In the genomic region with DNA sequence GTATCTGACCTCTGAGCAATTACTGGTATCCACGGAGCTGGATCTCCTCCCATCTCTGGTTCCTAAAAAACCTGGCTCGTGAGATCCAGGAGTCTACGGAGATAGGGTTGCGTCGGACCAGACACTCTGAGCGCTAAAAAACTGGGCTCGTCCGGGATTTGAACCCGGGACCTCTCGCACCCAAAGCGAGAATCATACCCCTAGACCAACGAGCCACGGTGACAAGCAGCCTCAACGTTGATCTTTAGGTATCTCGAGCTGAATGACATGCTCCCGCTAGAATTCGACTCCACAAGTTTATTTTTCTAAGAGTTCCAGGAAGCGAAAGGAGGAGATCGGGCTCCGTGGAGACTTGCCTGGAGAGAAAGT, we compare ENCODE assay signal across 8 mouse cellular contexts. TPM values are rescaled to one million over a fixed set of nuclear protein-coding genes. Genes with fewer than 3 reads are reported as not detected.
DNase-seq lines count a peak whose midpoint lies in the region; ATAC-seq and TF ChIP-seq lines count a peak whose summit lies in the region.

No protein-coding gene starts in this region.

- H3K27ac ChIP-seq in gastrocnemius, adult 2 months, result peak overlapping the region; percentile 89
- H3K27ac ChIP-seq in limb, embryonic 10.5 days, result peak overlapping the region; percentile 85
- no peak overlapping the region for H3K27ac ChIP-seq in midbrain, embryonic 11.5 days (ENCODE audit: low read depth, low read length)

- TF ChIP-seq CTCF in gastrocnemius, adult 2 months (IDR thresholded peaks at IDR 0.05), result no peak

- ATAC-seq in midbrain, embryonic 11.5 days (ENCODE audit: low FRiP score), result peak; percentile 49

- H3K36me3 ChIP-seq in limb, embryonic 10.5 days, result no peaks in the 10 kb centered on the region
- H3K36me3 ChIP-seq in midbrain, embryonic 11.5 days (ENCODE audit: control insufficient read depth, insufficient read depth, low read length), result no peaks in the 10 kb centered on the region

- no peaks in the 10 kb centered on the region for H3K9me3 ChIP-seq in limb, embryonic 10.5 days (replicated peaks)
- H3K9me3 ChIP-seq in midbrain, embryonic 11.5 days (ENCODE audit: control insufficient read depth, low read length), result no peaks in the 10 kb centered on the region

- H3K9ac ChIP-seq in midbrain, embryonic 11.5 days (ENCODE audit: low read length), result peak overlapping the region; percentile 58

- peaks cover 38% of the 10 kb centered on the region for H3K4me1 ChIP-seq in limb, embryonic 10.5 days
- peaks cover 6% of the 10 kb centered on the region for H3K4me1 ChIP-seq in midbrain, embryonic 11.5 days (ENCODE audit: control insufficient read depth, insufficient read depth, low read length)

- H3K4me2 ChIP-seq in midbrain, embryonic 11.5 days, result peak overlapping the region; percentile 36

- peak; percentile 85 for DNase-seq in kidney, adult 18-20 months
- no peak for DNase-seq in kidney, adult 11 months
- DNase-seq in cerebellum, postnatal 36 days, result peak; percentile 80 to 87
- DNase-seq in gastrocnemius, adult 2 months, result peak; percentile 78
- DNase-seq in induced T-regulatory cell, adult 2 months (ENCODE audit: low read depth), result peak; percentile 92
- peak; percentile 92 for DNase-seq in limb, embryonic 10.5 days (ENCODE audit: low spot score)
- peak; percentile 99 for DNase-seq in midbrain, embryonic 11.5 days (ENCODE audit: low spot score, missing footprints)
- DNase-seq in skeletal muscle tissue, adult 2 months (ENCODE audit: low read depth, low spot score), result peak; percentile 82

- WGBS in limb, embryonic 10.5 days, result under 1% methylated on average over 20 of the region's 20 CpGs
- WGBS in midbrain, embryonic 11.5 days, result under 1% methylated on average over 20 of the region's 20 CpGs

- intact Hi-C loops in gastrocnemius, adult 2 months (cut with DNase I), result no loop called here

- no peaks in the 10 kb centered on the region for H3K27me3 ChIP-seq in limb, embryonic 10.5 days (ENCODE audit: low read depth, poor library complexity, severe bottlenecking)
- H3K27me3 ChIP-seq in midbrain, embryonic 11.5 days (ENCODE audit: control insufficient read depth, insufficient read depth, low read length), result peaks cover 2% of the 10 kb centered on the region

- H3K4me3 ChIP-seq in gastrocnemius, adult 2 months, result peak overlapping the region; percentile 84
- H3K4me3 ChIP-seq in limb, embryonic 10.5 days, result peak overlapping the region; percentile 68
- H3K4me3 ChIP-seq in midbrain, embryonic 11.5 days (ENCODE audit: low read depth, low read length), result peak overlapping the region; percentile 70

RNA-seq across cellular contexts. Expression of a gene that starts 17.7 kb away (rescaled TPM):
- 1 to 10 TPM; 2.0 to 3.3 TPM for total RNA-seq in gastrocnemius, adult 2 months (2021)
- 31.3 and 31.9 TPM in 2 replicates for polyA plus RNA-seq in limb, embryonic 10.5 days (2016; fragmentation: Nextera tagmentation; extraction: Ambion mirVana)
- polyA plus RNA-seq in midbrain, embryonic 11.5 days (2014; fragmentation: Nextera tagmentation; extraction: Ambion mirVana), result 17.5 and 19.9 TPM in 2 replicates

RNA-seq across cellular contexts. Expression of a gene that starts 53.0 kb away (rescaled TPM):
- total RNA-seq in gastrocnemius, adult 2 months (2021), result 1 to 10 TPM; 1.5 to 2.1 TPM
- polyA plus RNA-seq in limb, embryonic 10.5 days (2016; fragmentation: Nextera tagmentation; extraction: Ambion mirVana), result 22.0 and 25.4 TPM in 2 replicates
- 16.3 and 16.5 TPM in 2 replicates for polyA plus RNA-seq in midbrain, embryonic 11.5 days (2014; fragmentation: Nextera tagmentation; extraction: Ambion mirVana)

RNA-seq across cellular contexts. Expression of a gene that starts 54.3 kb away (rescaled TPM):
- total RNA-seq in gastrocnemius, adult 2 months (2021), result not detected
- 0.35 and 0.38 TPM in 2 replicates for polyA plus RNA-seq in limb, embryonic 10.5 days (2016; fragmentation: Nextera tagmentation; extraction: Ambion mirVana)
- 0.22 TPM in 1 of 2 replicates, not detected in the other for polyA plus RNA-seq in midbrain, embryonic 11.5 days (2014; fragmentation: Nextera tagmentation; extraction: Ambion mirVana)
